Mouse (Mus musculus): ENCODE measurements around the gene Med27. TPM values are rescaled to one million over a fixed set of nuclear protein-coding genes. Genes with fewer than 3 reads are reported as not detected.

Gene Med27
- polyA plus RNA-seq, 1 experiment from 2014 or later, result 10.1 TPM

GRCm38 (mm10) chr2:29407350-29407749, 60.7 kb downstream of the Med27 start:
- WGBS (ENCODE audit: missing documents), result 97% methylated on average over 3 of the region's 3 CpGs
- no peak overlapping the region for H3K4me3 ChIP-seq (ENCODE audit: inconsistent target)
- no peak overlapping the region for H3K27ac ChIP-seq
- no peaks in the 10 kb centered on the region for H3K36me3 ChIP-seq (ENCODE audit: inconsistent target)
- no peaks in the 10 kb centered on the region for H3K79me2 ChIP-seq (ENCODE audit: inconsistent target)

GRCm38 (mm10) chr2:29407764-29408163, 61.1 kb downstream of the Med27 start:
- Histone ChIP-seq H3K79me2 (ENCODE audit: inconsistent target) (no peaks in the 10 kb centered on the region), H3K4me3 (ENCODE audit: inconsistent target) (no peak overlapping the region), H3K36me3 (ENCODE audit: inconsistent target) (no peaks in the 10 kb centered on the region), H3K27ac (no peak overlapping the region)
- 93% methylated on average over 7 of the region's 7 CpGs for WGBS (ENCODE audit: missing documents)

GRCm38 (mm10) chr2:29410884-29411283, 64.3 kb downstream of the Med27 start:
- no peaks in the 10 kb centered on the region for H3K79me2 ChIP-seq (ENCODE audit: inconsistent target)
- H3K27ac ChIP-seq, result no peak overlapping the region
- 99% methylated on average over 7 of the region's 7 CpGs for WGBS (ENCODE audit: missing documents)
- no peaks in the 10 kb centered on the region for H3K36me3 ChIP-seq (ENCODE audit: inconsistent target)
- H3K4me3 ChIP-seq (ENCODE audit: inconsistent target), result no peak overlapping the region

- WGBS (ENCODE audit: missing documents), result 47% methylated on average over 3 of the region's 3 CpGs
- H3K4me3 ChIP-seq (ENCODE audit: inconsistent target), result no peak overlapping the region
- no peaks in the 10 kb centered on the region for H3K36me3 ChIP-seq (ENCODE audit: inconsistent target)
- H3K27ac ChIP-seq, result no peak overlapping the region
- no peaks in the 10 kb centered on the region for H3K79me2 ChIP-seq (ENCODE audit: inconsistent target)
Measured at GRCm38 (mm10) chr2:29412458-29412857, 65.8 kb downstream of the Med27 start.

- Histone ChIP-seq H3K79me2 (ENCODE audit: inconsistent target) (no peaks in the 10 kb centered on the region), H3K27ac (no peak overlapping the region), H3K36me3 (ENCODE audit: inconsistent target) (no peaks in the 10 kb centered on the region), H3K4me3 (ENCODE audit: inconsistent target) (no peak overlapping the region)
- WGBS (ENCODE audit: missing documents), result 92% methylated on average over 13 of the region's 13 CpGs
Measured at GRCm38 (mm10) chr2:29413259-29413993, 66.8 kb downstream of the Med27 start.

GRCm38 (mm10) chr2:29414852-29415473, 68.3 kb downstream of the Med27 start:
- Histone ChIP-seq H3K79me2 (ENCODE audit: inconsistent target) (no peaks in the 10 kb centered on the region), H3K4me3 (ENCODE audit: inconsistent target) (no peak overlapping the region), H3K36me3 (ENCODE audit: inconsistent target) (no peaks in the 10 kb centered on the region), H3K27ac (no peak overlapping the region)
- 89% methylated on average over 7 of the region's 7 CpGs for WGBS (ENCODE audit: missing documents)

- Histone ChIP-seq H3K79me2 (ENCODE audit: inconsistent target) (no peaks in the 10 kb centered on the region), H3K27ac (no peak overlapping the region), H3K4me3 (ENCODE audit: inconsistent target) (no peak overlapping the region), H3K36me3 (ENCODE audit: inconsistent target) (no peaks in the 10 kb centered on the region)
- 23% methylated on average over 6 of the region's 6 CpGs for WGBS (ENCODE audit: missing documents)
Measured at GRCm38 (mm10) chr2:29418498-29418897, 71.9 kb downstream of the Med27 start.

- WGBS (ENCODE audit: missing documents), result 67% methylated on average over 5 of the region's 5 CpGs
- H3K36me3 ChIP-seq (ENCODE audit: inconsistent target), result no peaks in the 10 kb centered on the region
Measured at GRCm38 (mm10) chr2:29419434-29419833, 72.8 kb downstream of the Med27 start.

GRCm38 (mm10) chr2:29419946-29420345, 73.3 kb downstream of the Med27 start:
- Histone ChIP-seq H3K27ac (no peak overlapping the region), H3K36me3 (ENCODE audit: inconsistent target) (no peaks in the 10 kb centered on the region), H3K79me2 (ENCODE audit: inconsistent target) (no peaks in the 10 kb centered on the region), H3K4me3 (ENCODE audit: inconsistent target) (no peak overlapping the region)
- 82% methylated on average over 5 of the region's 5 CpGs for WGBS (ENCODE audit: missing documents)

More at GRCm38 (mm10) chr2:29419434-29419833, 72.8 kb downstream of the Med27 start:
- Histone ChIP-seq H3K4me3 (ENCODE audit: inconsistent target) (no peak overlapping the region), H3K27ac (no peak overlapping the region), H3K79me2 (ENCODE audit: inconsistent target) (no peaks in the 10 kb centered on the region)

GRCm38 (mm10) chr2:29422126-29422840, 75.7 kb downstream of the Med27 start:
- WGBS (ENCODE audit: missing documents), result 93% methylated on average over 10 of the region's 10 CpGs
- H3K79me2 ChIP-seq (ENCODE audit: inconsistent target), result no peaks in the 10 kb centered on the region
- H3K4me3 ChIP-seq (ENCODE audit: inconsistent target), result no peak overlapping the region
- H3K36me3 ChIP-seq (ENCODE audit: inconsistent target), result no peaks in the 10 kb centered on the region
- no peak overlapping the region for H3K27ac ChIP-seq

GRCm38 (mm10) chr2:29423059-29423458, 76.4 kb downstream of the Med27 start:
- no peak overlapping the region for H3K4me3 ChIP-seq (ENCODE audit: inconsistent target)
- H3K36me3 ChIP-seq (ENCODE audit: inconsistent target), result no peaks in the 10 kb centered on the region
- H3K27ac ChIP-seq, result no peak overlapping the region
- 95% methylated on average over 3 of the region's 3 CpGs for WGBS (ENCODE audit: missing documents)
- H3K79me2 ChIP-seq (ENCODE audit: inconsistent target), result no peaks in the 10 kb centered on the region

- Histone ChIP-seq H3K4me3 (ENCODE audit: inconsistent target) (no peak overlapping the region), H3K36me3 (ENCODE audit: inconsistent target) (no peaks in the 10 kb centered on the region), H3K79me2 (ENCODE audit: inconsistent target) (no peaks in the 10 kb centered on the region), H3K27ac (no peak overlapping the region)
- WGBS (ENCODE audit: missing documents), result 100% methylated on average over 2 of the region's 2 CpGs
Measured at GRCm38 (mm10) chr2:29425386-29425785, 78.8 kb downstream of the Med27 start.

- Histone ChIP-seq H3K4me3 (ENCODE audit: inconsistent target) (no peak overlapping the region), H3K27ac (no peak overlapping the region), H3K79me2 (ENCODE audit: inconsistent target) (no peaks in the 10 kb centered on the region), H3K36me3 (ENCODE audit: inconsistent target) (no peaks in the 10 kb centered on the region)
- 94% methylated on average over 3 of the region's 3 CpGs for WGBS (ENCODE audit: missing documents)
Measured at GRCm38 (mm10) chr2:29426684-29427083, 80.1 kb downstream of the Med27 start.

GRCm38 (mm10) chr2:29432565-29432964, 85.9 kb downstream of the Med27 start:
- no peak overlapping the region for H3K27ac ChIP-seq
- WGBS (ENCODE audit: missing documents), result 94% methylated on average over 5 of the region's 5 CpGs
- no peaks in the 10 kb centered on the region for H3K36me3 ChIP-seq (ENCODE audit: inconsistent target)
- no peaks in the 10 kb centered on the region for H3K79me2 ChIP-seq (ENCODE audit: inconsistent target)
- H3K4me3 ChIP-seq (ENCODE audit: inconsistent target), result no peak overlapping the region

- WGBS (ENCODE audit: missing documents), result 97% methylated on average over 6 of the region's 6 CpGs
Measured at GRCm38 (mm10) chr2:29436376-29436775, 89.8 kb downstream of the Med27 start.

More at GRCm38 (mm10) chr2:29436376-29436775, 89.8 kb downstream of the Med27 start:
- H3K4me3 ChIP-seq (ENCODE audit: inconsistent target), result no peak overlapping the region
- no peak overlapping the region for H3K27ac ChIP-seq
- no peaks in the 10 kb centered on the region for H3K79me2 ChIP-seq (ENCODE audit: inconsistent target)
- H3K36me3 ChIP-seq (ENCODE audit: inconsistent target), result no peaks in the 10 kb centered on the region
